Mouse (Mus musculus) liver, postnatal 0 days (tissue): ENCODE data around the gene Sox5. TPM values are rescaled to one million over a fixed set of nuclear protein-coding genes. Genes with fewer than 3 reads are reported as not detected.

ENCODE experiments used
- ATAC-seq: fragments of 200-750 bp; cut with Nextera tagmentation; 2 replicates; pipeline ENCODE4 v1.8.0; 2017; ENCODE audit warnings: mild to moderate bottlenecking, moderate library complexity
- DNase-seq: peaks from one replicate; pipeline ENCODE4 v3.0.0-alpha.2; 2016
- H3K27ac ChIP-seq: fragments of 300-500 bp; sonication (generic); 2 replicates; pipeline ENCODE4 v1.5.1; 2014; ENCODE audit warnings: antibody characterized with exemption, moderate library complexity, mild to moderate bottlenecking, low read depth
- H3K27me3 ChIP-seq: fragments of 300-500 bp; sonication (generic); 2 replicates; pipeline ENCODE4 v1.6.1; 2014; ENCODE audit warnings: low read length, control low read depth, mixed read lengths; ENCODE audit not compliant: insufficient read depth
- H3K36me3 ChIP-seq: fragments of 300-500 bp; sonication (generic); replicated peaks from 2 replicates; pipeline ENCODE4 v1.6.1; 2014; ENCODE audit warnings: mild to moderate bottlenecking, control low read depth, low read length, moderate library complexity, mixed read lengths; ENCODE audit not compliant: insufficient read depth
- H3K4me1 ChIP-seq: fragments of 300-500 bp; sonication (generic); 2 replicates; pipeline ENCODE4 v1.6.1; 2014; ENCODE audit warnings: antibody characterized with exemption, mild to moderate bottlenecking, control low read depth; ENCODE audit not compliant: insufficient read depth
- H3K4me2 ChIP-seq: fragments of 300-500 bp; sonication (generic); 2 replicates; pipeline ENCODE4 v1.6.1; 2014; ENCODE audit warnings: low read depth, mild to moderate bottlenecking, low read length, moderate library complexity, mixed read lengths
- H3K4me3 ChIP-seq: fragments of 300-500 bp; sonication (generic); 2 replicates; pipeline ENCODE4 v1.5.1; 2014; ENCODE audit warnings: low read depth, low read length
- H3K9ac ChIP-seq: fragments of 300-500 bp; sonication (generic); replicated peaks from 2 replicates; pipeline ENCODE4 v1.6.1; 2014; ENCODE audit warnings: mild to moderate bottlenecking, moderate library complexity
- H3K9me3 ChIP-seq: fragments of 300-500 bp; sonication (generic); 2 replicates; pipeline ENCODE4 v1.6.1; 2016; ENCODE audit warnings: mild to moderate bottlenecking, control low read depth, low read length, mixed read lengths
- CTCF ChIP-seq: sonication (generic); IDR thresholded peaks from 2 replicates; pipeline ENCODE4 v1.5.1; 2016; ENCODE audit warnings: antibody characterized with exemption, low read depth
- EP300 ChIP-seq: IDR thresholded peaks from 2 replicates; pipeline ENCODE4 v1.6.1; 2016; ENCODE audit warnings: antibody characterized with exemption, low read depth, mild to moderate bottlenecking
- WGBS: fragments of 180-500 bp; shearing (Covaris S2); extraction: QIAGEN DNeasy Blood & Tissue Kit; methylation state at CpG from one replicate; pipeline ENCODE4 v1.1.7; 2014; ENCODE audit not compliant: insufficient replicate concordance; 5-methylcytosine and 5-hydroxymethylcytosine counted together
- polyA plus RNA-seq: library from polyadenylated mRNA; unstranded; fragments of >200 nt; fragmentation: Nextera tagmentation; extraction: Ambion mirVana; gene quantifications from 2 replicates; pipeline ENCODE4 v1.2.1, GENCODE M21; 2015

Sox5 gene
- polyA plus RNA-seq, 1 experiment from 2014 or later: 7.5 TPM

GRCm38 (mm10) chr6:144179111-144179510, 602.7 kb downstream of the Sox5 start:
- Histone ChIP-seq H3K4me3 (no peak overlapping the region), H3K9ac (no peak overlapping the region), H3K4me2 (no peak overlapping the region), H3K27ac (no peak overlapping the region), H3K4me1 (no peaks in the 10 kb centered on the region; the same call in 1 of the 2 replicates), H3K27me3 (no peaks in the 10 kb centered on the region), H3K9me3 (no peaks in the 10 kb centered on the region), H3K36me3 (no peaks in the 10 kb centered on the region)
- ATAC-seq (no peak), DNase-seq (no peak)
- 61% methylated on average over 3 of the region's 3 CpGs for WGBS
- no peak for TF ChIP-seq CTCF
- no peak for TF ChIP-seq EP300

GRCm38 (mm10) chr6:144176674-144177073, 605.1 kb downstream of the Sox5 start:
- H3K9me3 ChIP-seq: no peaks in the 10 kb centered on the region
- no peak overlapping the region for H3K9ac ChIP-seq
- no peaks in the 10 kb centered on the region for H3K27me3 ChIP-seq
- ATAC-seq: no peak
- WGBS: 72% methylated on average over 5 of the region's 5 CpGs
- no peak overlapping the region for H3K27ac ChIP-seq
- H3K4me2 ChIP-seq: no peak overlapping the region
- no peak overlapping the region for H3K4me3 ChIP-seq
- H3K4me1 ChIP-seq: no peaks in the 10 kb centered on the region; the same call in 1 of the 2 replicates
- DNase-seq: no peak
- H3K36me3 ChIP-seq: no peaks in the 10 kb centered on the region
- no peak for TF ChIP-seq EP300
- TF ChIP-seq CTCF: no peak

DNA sequence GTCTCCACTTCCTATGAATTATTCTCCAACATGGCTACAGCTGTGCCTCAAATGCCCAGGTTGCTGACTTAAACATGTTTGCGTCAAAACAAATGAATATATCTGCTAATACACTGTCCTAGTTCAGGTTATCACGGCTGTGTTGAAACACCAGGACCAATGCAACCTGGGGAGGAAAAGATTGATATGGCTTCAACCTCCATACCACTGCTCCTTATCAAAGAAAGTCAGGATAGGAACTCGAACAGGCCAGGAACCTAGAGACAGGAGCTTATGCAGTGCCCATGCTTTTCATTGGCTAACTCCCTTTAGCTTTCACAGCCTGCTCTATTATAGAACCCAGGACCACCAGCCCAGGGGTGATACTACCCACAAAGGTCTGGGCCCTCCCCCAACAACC, 606.2 kb downstream of the Sox5 start:
- no peak overlapping the region for H3K4me3 ChIP-seq
- ATAC-seq (no peak), DNase-seq (no peak)
- TF ChIP-seq EP300 (no peak), CTCF (no peak)
- H3K4me1 ChIP-seq: no peaks in the 10 kb centered on the region
- no peaks in the 10 kb centered on the region for H3K9me3 ChIP-seq
- H3K27ac ChIP-seq: no peak overlapping the region
- H3K36me3 ChIP-seq: no peaks in the 10 kb centered on the region
- no peaks in the 10 kb centered on the region for H3K27me3 ChIP-seq
- WGBS: 66% methylated on average over 3 of the region's 3 CpGs
- no peak overlapping the region for H3K4me2 ChIP-seq
- no peak overlapping the region for H3K9ac ChIP-seq

- Histone ChIP-seq H3K27ac (no peak overlapping the region), H3K9me3 (no peaks in the 10 kb centered on the region), H3K4me2 (no peak overlapping the region), H3K36me3 (no peaks in the 10 kb centered on the region), H3K4me3 (no peak overlapping the region), H3K27me3 (no peaks in the 10 kb centered on the region), H3K9ac (no peak overlapping the region), H3K4me1 (no peaks in the 10 kb centered on the region)
- TF ChIP-seq CTCF: no peak
- 56% methylated on average over 4 of the region's 4 CpGs for WGBS
- no peak for DNase-seq
- no peak for ATAC-seq
Measured at GRCm38 (mm10) chr6:144170541-144170940, 611.2 kb downstream of the Sox5 start.

DNA sequence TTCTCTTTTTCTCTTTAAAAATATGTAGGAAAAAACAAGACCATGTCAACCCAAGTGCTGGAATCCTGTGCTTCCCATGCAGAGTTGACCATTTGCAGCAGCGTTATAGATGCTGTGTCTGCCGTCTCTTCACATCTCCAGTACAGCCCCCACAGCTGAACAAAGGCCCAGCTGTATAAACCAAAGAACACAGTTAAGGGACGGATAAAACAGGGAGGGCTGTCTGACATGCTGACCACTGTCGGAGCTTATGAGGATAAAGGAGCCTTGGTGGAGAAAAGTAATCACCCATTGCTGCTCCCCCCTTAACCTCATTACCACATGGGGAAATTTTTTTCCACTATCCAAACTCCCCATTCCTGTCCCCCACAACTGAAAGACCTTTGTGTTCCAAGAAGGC, 612.0 kb downstream of the Sox5 start:
- Histone ChIP-seq H3K4me1 (no peaks in the 10 kb centered on the region), H3K4me3 (no peak overlapping the region), H3K9ac (no peak overlapping the region), H3K27me3 (no peaks in the 10 kb centered on the region), H3K27ac (no peak overlapping the region), H3K9me3 (no peaks in the 10 kb centered on the region), H3K4me2 (no peak overlapping the region), H3K36me3 (no peaks in the 10 kb centered on the region)
- 66% methylated on average over 4 of the region's 4 CpGs for WGBS
- ATAC-seq: no peak
- TF ChIP-seq CTCF (no peak), EP300 (no peak)
- no peak for DNase-seq

DNA sequence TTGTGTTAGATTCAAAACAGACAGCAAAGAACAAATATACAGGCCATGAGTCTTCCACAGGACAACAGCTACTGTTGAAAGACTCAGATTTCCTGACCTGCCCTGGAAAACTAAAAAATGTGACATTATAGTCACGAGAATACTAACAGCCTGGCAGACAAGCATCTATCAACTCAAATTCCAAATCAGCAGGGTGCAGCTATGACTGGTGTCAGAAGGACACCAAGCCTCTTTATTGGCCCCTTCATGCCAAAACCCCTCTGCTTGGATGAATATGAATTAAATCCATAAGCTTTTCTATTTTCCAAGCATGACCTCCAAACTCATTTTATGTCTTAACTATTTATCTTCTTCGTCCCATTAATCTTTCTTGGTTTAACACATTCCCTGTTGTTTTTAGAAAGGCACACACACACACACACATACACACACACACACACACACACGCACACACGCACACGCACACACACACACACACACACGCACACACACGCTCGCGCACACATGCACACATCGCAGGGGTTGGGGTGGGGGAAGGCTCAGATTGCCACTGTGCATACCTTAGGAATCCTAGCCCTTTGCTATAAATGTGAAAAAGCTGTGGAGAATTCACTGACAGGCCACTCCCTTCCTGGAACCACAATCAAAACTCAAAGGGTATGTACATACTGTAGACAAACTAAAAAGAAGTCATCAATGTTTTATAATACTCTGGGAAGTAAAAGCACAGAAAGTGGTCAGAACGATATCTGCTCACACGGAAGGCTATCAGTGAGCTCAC, 612.9 kb downstream of the Sox5 start:
- WGBS: 74% methylated on average over 12 of the region's 12 CpGs
- ATAC-seq (no peak), DNase-seq (no peak)
- Histone ChIP-seq H3K36me3 (no peaks in the 10 kb centered on the region), H3K4me3 (no peak overlapping the region), H3K9ac (no peak overlapping the region), H3K27me3 (no peaks in the 10 kb centered on the region), H3K9me3 (no peaks in the 10 kb centered on the region), H3K4me2 (no peak overlapping the region), H3K27ac (no peak overlapping the region), H3K4me1 (no peaks in the 10 kb centered on the region)
- no peak for TF ChIP-seq EP300
- TF ChIP-seq CTCF: no peak
